Mouse (Mus musculus) thymus, adult 2 months (tissue): ENCODE data around the gene Cpsf6.

ENCODE experiments used
- CTCF ChIP-seq: fragments of 200-500 bp; IDR thresholded peaks from 2 replicates; pipeline ENCODE4 v1.5.1; 2012; ENCODE audit warnings: mild to moderate bottlenecking, control low read depth, low read length, moderate library complexity, borderline replicate concordance; ENCODE audit not compliant: control insufficient read depth, poor library complexity, insufficient read depth; ENCODE audit errors: extremely low read depth
- POLR2A ChIP-seq: fragments of 200-500 bp; IDR thresholded peaks from 2 replicates; pipeline ENCODE4 v1.6.1; 2012; ENCODE audit warnings: mild to moderate bottlenecking, low read length, control low read depth, moderate library complexity; ENCODE audit not compliant: control insufficient read depth, poor library complexity, insufficient read depth; ENCODE audit errors: extremely low read depth

DNA sequence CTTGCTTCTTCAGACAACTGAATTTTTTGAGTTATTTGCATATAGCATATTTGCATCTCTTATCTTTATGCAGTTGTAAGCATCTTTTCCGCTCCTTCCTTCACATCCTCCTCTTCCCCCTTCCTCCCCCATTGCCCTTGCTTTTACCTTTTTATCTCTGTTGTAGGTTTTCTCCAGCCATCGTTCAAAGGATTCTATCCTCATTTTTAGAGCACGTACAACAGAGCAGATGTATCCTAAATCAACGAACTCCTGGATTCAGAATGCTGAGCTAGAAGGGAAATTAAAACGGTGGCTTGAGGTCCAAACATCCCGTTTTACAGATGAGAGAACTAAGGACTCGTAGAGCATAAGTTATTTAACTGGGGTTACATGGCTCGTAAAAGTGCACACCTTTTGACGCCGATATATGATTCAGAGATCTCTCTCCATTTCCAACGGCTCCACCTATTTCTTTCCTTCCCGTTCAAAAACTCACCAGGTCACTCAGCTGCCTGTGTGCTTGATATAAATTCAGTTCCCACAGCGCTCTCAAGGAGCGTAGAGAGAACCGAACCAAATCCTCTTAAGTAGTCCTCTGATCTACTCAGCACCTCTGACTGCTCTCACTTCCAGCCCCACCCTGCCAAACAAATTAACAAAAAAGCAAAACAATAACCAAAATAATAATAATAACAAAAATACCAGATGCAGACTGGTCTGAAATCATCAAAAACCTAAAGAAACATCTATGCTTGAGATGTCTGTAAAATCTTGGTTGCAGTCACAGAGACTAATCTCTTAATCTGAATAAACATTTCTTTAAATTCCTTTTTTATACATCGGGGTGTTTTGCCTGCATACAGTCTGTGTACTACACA lies 2.2 kb downstream of the Cpsf6 start:
- no peak for TF ChIP-seq CTCF
- no peak for TF ChIP-seq POLR2A
